Mouse (Mus musculus) stomach, embryonic 14.5 days (tissue): ENCODE results near the gene Tmem63b. TPM values are rescaled to one million over a fixed set of nuclear protein-coding genes. Genes with fewer than 3 reads are reported as not detected.
"Not testable (repeated sequence)": the region's sequence is repeated elsewhere in the genome, so short reads cannot be mapped to it uniquely, and the experiment has no call there.

Experiments
- ATAC-seq: fragments of 200-750 bp; cut with Nextera tagmentation; 2 replicates; pipeline ENCODE4 v1.8.0; 2017; ENCODE audit warnings: low read depth, moderate TSS enrichment; ENCODE audit not compliant: insufficient number of reproducible peaks, insufficient read depth, low FRiP score
- H3K27ac ChIP-seq: fragments of 300-500 bp; sonication (generic); 2 replicates; pipeline ENCODE4 v1.5.1; 2014; ENCODE audit warnings: mild to moderate bottlenecking, low read length, moderate library complexity, mixed read lengths
- H3K27me3 ChIP-seq: fragments of 300-500 bp; sonication (generic); 2 replicates; pipeline ENCODE4 v1.6.1; 2014; ENCODE audit warnings: low read length, control low read depth, mixed read lengths; ENCODE audit not compliant: control insufficient read depth, insufficient read depth
- H3K36me3 ChIP-seq: fragments of 300-500 bp; sonication (generic); 2 replicates; pipeline ENCODE4 v1.6.1; 2014; ENCODE audit warnings: mild to moderate bottlenecking, control low read depth, low read length, moderate library complexity, mixed read lengths; ENCODE audit not compliant: control insufficient read depth, insufficient read depth
- H3K4me1 ChIP-seq: fragments of 300-500 bp; sonication (generic); 2 replicates; pipeline ENCODE4 v1.6.1; 2014; ENCODE audit warnings: low read length, control low read depth, mixed read lengths; ENCODE audit not compliant: control insufficient read depth, insufficient read depth
- H3K4me2 ChIP-seq: fragments of 300-500 bp; sonication (generic); replicated peaks from 2 replicates; pipeline ENCODE4 v1.6.1; 2014; ENCODE audit warnings: low read depth, low read length, control low read depth
- H3K4me3 ChIP-seq: fragments of 300-500 bp; sonication (generic); 2 replicates; pipeline ENCODE4 v1.5.1; 2014; ENCODE audit warnings: low read depth, low read length, control low read depth
- H3K9ac ChIP-seq: fragments of 300-500 bp; sonication (generic); replicated peaks from 2 replicates; pipeline ENCODE4 v1.6.1; 2014; ENCODE audit warnings: low read depth, mild to moderate bottlenecking, control low read depth, low read length, moderate library complexity, mixed read lengths
- H3K9me3 ChIP-seq: fragments of 300-500 bp; sonication (generic); 2 replicates; pipeline ENCODE4 v1.6.1; 2016; ENCODE audit warnings: low read depth, low read length, control low read depth; ENCODE audit not compliant: control insufficient read depth
- WGBS: fragments of 180-500 bp; shearing (Covaris S2); extraction: QIAGEN DNeasy Blood & Tissue Kit; methylation state at CpG from one replicate; pipeline ENCODE4 v1.1.7; 2014; 5-methylcytosine and 5-hydroxymethylcytosine counted together
- polyA plus RNA-seq: library from polyadenylated mRNA; unstranded; fragments of >200 nt; fragmentation: Nextera tagmentation; extraction: Ambion mirVana; gene quantifications from 2 replicates; pipeline ENCODE4 v1.2.1, GENCODE M21; 2014

Tmem63b gene
- polyA plus RNA-seq, 1 experiment from 2014 or later: 30.8 TPM

GRCm38 (mm10) chr17:45629861-45630694, 56.6 kb downstream of the Tmem63b start:
- Histone ChIP-seq H3K9ac (peak overlapping the region; percentile 12; the same call in 1 of the 2 replicates), H3K27ac (peak overlapping the region; percentile 44; the same call in 1 of the 2 replicates)
- 4% methylated on average over 34 of the region's 34 CpGs for WGBS

GRCm38 (mm10) chr17:45628885-45629855, 57.5 kb downstream of the Tmem63b start:
- no peak overlapping the region for H3K9ac ChIP-seq
- H3K27ac ChIP-seq: peak overlapping the region; percentile 44; the same call in 1 of the 2 replicates
- peak overlapping the region; percentile 74 for H3K4me2 ChIP-seq
- H3K27me3 ChIP-seq: no peaks in the 10 kb centered on the region
- ATAC-seq: peak; percentile 21; the same call in 1 of the 2 replicates
- H3K9me3 ChIP-seq: no peaks in the 10 kb centered on the region
- no peaks in the 10 kb centered on the region for H3K36me3 ChIP-seq
- H3K4me1 ChIP-seq: peaks cover 22% of the 10 kb centered on the region; the same call in 1 of the 2 replicates
- 45% methylated on average over 13 of the region's 13 CpGs for WGBS
- H3K4me3 ChIP-seq: peak overlapping the region; percentile 29; the same call in 1 of the 2 replicates

More at GRCm38 (mm10) chr17:45629861-45630694, 56.6 kb downstream of the Tmem63b start:
- Histone ChIP-seq H3K27me3 (no peaks in the 10 kb centered on the region), H3K4me2 (peak overlapping the region; percentile 74), H3K36me3 (no peaks in the 10 kb centered on the region), H3K4me3 (peak overlapping the region; percentile 29), H3K9me3 (no peaks in the 10 kb centered on the region), H3K4me1 (peaks cover 22% of the 10 kb centered on the region; the same call in 1 of the 2 replicates)
- peak; percentile 51 for ATAC-seq

DNA sequence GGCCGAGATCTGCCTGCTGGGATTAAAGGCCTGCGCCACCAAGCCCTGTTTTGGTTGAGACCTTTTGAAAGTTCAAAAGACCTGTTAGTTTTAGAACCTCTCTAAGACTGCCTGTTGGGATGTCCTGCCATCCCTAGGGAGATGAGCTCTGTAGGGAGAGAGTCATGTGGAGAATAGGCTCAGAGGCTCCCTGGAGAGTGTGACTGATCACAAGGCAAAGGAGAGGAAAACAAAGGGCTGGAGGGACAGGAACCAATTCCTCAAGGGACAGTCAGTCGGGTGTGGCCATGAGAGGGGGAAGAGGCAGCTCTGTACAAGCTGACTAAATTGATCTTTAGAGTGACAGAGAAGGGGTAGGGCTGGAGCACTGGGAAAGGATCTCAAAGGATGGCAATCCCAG, 58.5 kb downstream of the Tmem63b start:
- Histone ChIP-seq H3K4me3 (no peak overlapping the region), H3K27me3 (no peaks in the 10 kb centered on the region), H3K36me3 (no peaks in the 10 kb centered on the region), H3K4me2 (no peak overlapping the region), H3K9ac (no peak overlapping the region), H3K27ac (no peak overlapping the region), H3K4me1 (peaks cover 22% of the 10 kb centered on the region; the same call in 1 of the 2 replicates), H3K9me3 (no peaks in the 10 kb centered on the region)
- 41% methylated on average over 3 of the region's 3 CpGs for WGBS
- no peak for ATAC-seq

DNA sequence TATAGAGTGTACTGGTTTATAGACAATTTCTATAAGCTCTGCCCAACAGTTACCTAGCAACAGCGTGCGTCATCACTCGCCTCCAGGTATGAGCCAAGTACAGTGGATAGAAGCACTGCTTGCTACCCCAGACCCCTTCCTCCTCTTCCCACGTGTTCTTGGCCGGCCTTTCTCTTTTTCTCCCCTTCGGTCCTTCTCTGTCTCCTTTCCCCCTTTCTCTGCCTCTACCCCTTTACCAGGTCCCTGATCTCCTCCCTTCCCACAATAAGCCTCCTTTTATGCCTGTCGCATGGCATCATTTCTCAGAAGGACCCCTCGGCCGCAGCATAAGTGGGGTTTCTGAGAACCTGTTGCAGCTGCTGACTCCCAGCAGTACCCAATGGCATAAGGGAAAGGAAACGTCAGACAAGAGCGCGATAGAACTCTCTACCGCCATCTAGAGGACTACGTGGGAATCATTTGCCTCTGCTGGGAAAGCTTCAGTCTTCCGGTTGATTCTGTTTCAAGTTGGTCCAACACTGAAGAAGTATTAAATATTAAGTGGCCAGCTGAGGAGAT, 60.0 kb downstream of the Tmem63b start:
- Histone ChIP-seq H3K4me2 (no peak overlapping the region; the same call in 1 of the 2 replicates), H3K9ac (no peak overlapping the region)

GRCm38 (mm10) chr17:45623425-45623824, 63.3 kb downstream of the Tmem63b start:
- not testable (repeated sequence) for H3K36me3 ChIP-seq, H3K27ac ChIP-seq, ATAC-seq, H3K9ac ChIP-seq, H3K4me3 ChIP-seq, H3K4me2 ChIP-seq, H3K27me3 ChIP-seq, H3K9me3 ChIP-seq
- 93% methylated on average over 8 of the region's 8 CpGs for WGBS
- peaks cover 19% of the 10 kb centered on the region; the same call in 1 of the 2 replicates for H3K4me1 ChIP-seq

More for the DNA sequence above, 60.0 kb downstream of the Tmem63b start:
- WGBS: 27% methylated on average over 15 of the region's 15 CpGs
- no peak for ATAC-seq
- Histone ChIP-seq H3K9me3 (no peaks in the 10 kb centered on the region), H3K4me3 (no peak overlapping the region), H3K4me1 (peaks cover 22% of the 10 kb centered on the region; the same call in 1 of the 2 replicates), H3K27me3 (no peaks in the 10 kb centered on the region), H3K27ac (no peak overlapping the region), H3K36me3 (no peaks in the 10 kb centered on the region)

- Histone ChIP-seq H3K27me3 (no peaks in the 10 kb centered on the region), H3K4me2 (peak overlapping the region; percentile 31), H3K36me3 (no peaks in the 10 kb centered on the region), H3K9ac (peak overlapping the region; percentile 29; the same call in 1 of the 2 replicates), H3K9me3 (no peaks in the 10 kb centered on the region), H3K4me3 (0 out of 2 replicates have a peak overlapping the region, but pooled peaks have one; percentile 5), H3K27ac (peak overlapping the region; percentile 74), H3K4me1 (peaks cover 11% of the 10 kb centered on the region; the same call in 1 of the 2 replicates)
- 18% methylated on average over 20 of the region's 20 CpGs for WGBS
- ATAC-seq: no peak
Measured at GRCm38 (mm10) chr17:45619386-45620256, 67.1 kb downstream of the Tmem63b start.

DNA sequence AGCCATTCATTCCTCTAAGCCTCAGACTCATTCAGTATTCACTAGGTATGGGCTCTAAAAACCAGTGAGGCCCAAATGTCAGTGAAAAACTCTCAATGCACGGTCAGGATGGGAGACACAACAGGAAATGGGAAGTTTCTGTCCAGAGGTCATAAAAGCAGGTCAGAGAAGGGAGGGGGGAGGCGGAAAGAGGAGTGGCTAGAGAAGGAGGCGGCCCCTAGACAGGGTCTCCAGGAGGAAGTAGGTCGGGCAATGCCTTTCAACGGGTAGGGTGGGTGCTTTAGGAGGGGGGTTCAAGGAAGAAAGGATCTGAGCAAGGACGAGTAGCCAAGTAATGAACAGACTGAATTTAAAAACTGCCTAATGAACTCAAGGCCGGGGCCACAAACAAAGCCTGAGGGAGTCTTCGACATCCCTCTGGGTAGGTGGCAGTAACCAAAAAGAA, 67.7 kb downstream of the Tmem63b start:
- Histone ChIP-seq H3K4me2 (peak overlapping the region; percentile 31), H3K4me1 (peaks cover 11% of the 10 kb centered on the region; the same call in 1 of the 2 replicates), H3K27ac (peak overlapping the region; percentile 74), H3K9me3 (no peaks in the 10 kb centered on the region), H3K36me3 (no peaks in the 10 kb centered on the region), H3K27me3 (no peaks in the 10 kb centered on the region), H3K4me3 (0 out of 2 replicates have a peak overlapping the region, but pooled peaks have one; percentile 5), H3K9ac (peak overlapping the region; percentile 29; the same call in 1 of the 2 replicates)
- no peak for ATAC-seq
- WGBS: 22% methylated on average over 8 of the region's 8 CpGs
